Mouse (Mus musculus): Measurements from ENCODE around the gene Ltbp1. TPM values are rescaled to one million over a fixed set of nuclear protein-coding genes. Genes with fewer than 3 reads are reported as not detected.

Ltbp1 gene
- polyA plus RNA-seq, 1 experiment from 2014 or later = 4.2 TPM

DNA sequence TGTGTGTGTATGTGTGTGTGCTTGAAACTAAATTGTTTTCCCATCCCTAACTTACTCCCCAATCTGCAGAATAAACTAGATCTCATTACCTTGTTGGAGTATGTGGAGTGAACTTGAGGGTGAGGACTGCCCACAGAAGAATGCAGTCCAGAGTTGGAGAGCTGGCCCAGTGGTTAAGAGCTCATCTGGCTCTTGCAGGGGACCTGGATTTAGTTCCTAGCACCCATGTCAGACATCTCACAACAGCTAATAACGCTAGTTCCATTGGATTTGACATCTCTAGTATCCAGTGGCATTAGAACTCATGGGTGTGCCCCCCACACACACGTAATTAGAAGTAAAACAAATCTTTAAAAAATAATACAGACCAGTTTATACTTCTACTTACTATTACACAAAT, 428.8 kb downstream of the Ltbp1 start:
- no peak overlapping the region for H3K4me2 ChIP-seq (ENCODE audit: low read depth, low read length, severe bottlenecking)
- no peaks in the 10 kb centered on the region for H3K9me3 ChIP-seq (ENCODE audit: control insufficient read depth, low read length)
- H3K9ac ChIP-seq (ENCODE audit: low read length) = no peak overlapping the region
- no peaks in the 10 kb centered on the region for H3K27me3 ChIP-seq (ENCODE audit: control insufficient read depth, insufficient read depth, low read length)
- no peaks in the 10 kb centered on the region for H3K4me1 ChIP-seq (replicated peaks; ENCODE audit: control insufficient read depth, insufficient read depth, low read length)
- no peak overlapping the region for H3K27ac ChIP-seq (ENCODE audit: low read depth, low read length)
- no peaks in the 10 kb centered on the region for H3K36me3 ChIP-seq (ENCODE audit: control insufficient read depth, insufficient read depth, low read length)
- 88% methylated on average over 2 of the region's 2 CpGs for WGBS
- ATAC-seq (replicated peaks; ENCODE audit: low FRiP score) (no peak), DNase-seq (ENCODE audit: low spot score) (no peak)
- H3K4me3 ChIP-seq (ENCODE audit: low read depth, low read length) = no peak overlapping the region

DNA sequence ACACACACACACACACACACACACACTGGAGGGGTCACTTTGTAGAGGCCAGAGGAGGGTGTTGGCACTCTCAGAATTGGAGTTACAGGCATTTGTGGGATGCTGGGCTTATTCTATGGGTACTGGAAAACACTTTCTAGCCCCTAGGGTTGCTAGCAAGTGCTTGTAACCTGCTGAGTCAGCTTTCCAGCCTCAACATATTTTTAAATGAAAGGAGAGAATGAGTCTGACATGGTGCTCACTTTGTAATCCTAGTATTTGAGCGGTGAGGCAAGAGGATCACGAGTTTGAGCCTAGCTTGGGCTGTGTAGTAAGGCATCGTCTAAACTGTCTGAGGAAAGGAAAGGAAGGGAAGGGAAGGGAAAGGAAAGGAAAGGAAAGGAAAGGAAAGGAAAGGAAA, 429.5 kb downstream of the Ltbp1 start:
- Histone ChIP-seq H3K27ac (ENCODE audit: low read depth, low read length) (no peak overlapping the region), H3K4me3 (ENCODE audit: low read depth, low read length) (no peak overlapping the region), H3K27me3 (ENCODE audit: control insufficient read depth, insufficient read depth, low read length) (no peaks in the 10 kb centered on the region), H3K4me2 (ENCODE audit: low read depth, low read length, severe bottlenecking) (no peak overlapping the region), H3K9ac (ENCODE audit: low read length) (no peak overlapping the region), H3K9me3 (ENCODE audit: control insufficient read depth, low read length) (no peaks in the 10 kb centered on the region), H3K4me1 (replicated peaks; ENCODE audit: control insufficient read depth, insufficient read depth, low read length) (no peaks in the 10 kb centered on the region), H3K36me3 (ENCODE audit: control insufficient read depth, insufficient read depth, low read length) (no peaks in the 10 kb centered on the region)
- WGBS = 81% methylated on average over 3 of the region's 3 CpGs
- ATAC-seq (replicated peaks; ENCODE audit: low FRiP score) (no peak), DNase-seq (ENCODE audit: low spot score) (no peak)

DNA sequence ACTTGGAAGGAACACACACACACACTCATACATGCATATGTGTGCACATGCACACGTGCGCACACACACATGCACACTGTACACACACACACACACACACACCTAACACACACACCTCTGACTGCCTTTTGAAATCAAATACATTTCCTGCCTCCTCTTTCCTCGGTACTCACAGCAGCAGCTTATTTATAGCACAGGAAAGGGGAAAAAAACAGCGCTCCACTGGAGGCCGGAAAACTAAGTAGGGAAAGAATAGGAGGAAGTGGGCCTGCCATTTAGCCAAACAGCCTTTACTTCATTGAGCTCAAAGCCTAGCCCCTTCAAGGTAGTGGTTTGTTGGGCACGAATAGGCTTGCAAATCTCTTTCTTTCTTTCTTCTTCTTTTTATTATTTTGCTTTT, 430.2 kb downstream of the Ltbp1 start, which contains the start of gene Rasgrp3:
TSS of gene Rasgrp3 (plus strand) at position 298 of the 400 bp plus-strand sequence.
- Histone ChIP-seq H3K4me2 (ENCODE audit: low read depth, low read length, severe bottlenecking) (no peak within 1 kb of the TSS), H3K9ac (ENCODE audit: low read length) (no peak within 1 kb of the TSS), H3K27ac (ENCODE audit: low read depth, low read length) (no peak within 1 kb of the TSS), H3K36me3 (ENCODE audit: control insufficient read depth, insufficient read depth, low read length) (no peaks in the 10 kb centered on the region), H3K4me3 (ENCODE audit: low read depth, low read length) (no peak within 1 kb of the TSS), H3K27me3 (ENCODE audit: control insufficient read depth, insufficient read depth, low read length) (no peaks in the 10 kb centered on the region), H3K4me1 (replicated peaks; ENCODE audit: control insufficient read depth, insufficient read depth, low read length) (no peaks in the 10 kb centered on the region), H3K9me3 (ENCODE audit: control insufficient read depth, low read length) (no peaks in the 10 kb centered on the region)
- 70% methylated on average over 6 of the region's 6 CpGs for WGBS
- ATAC-seq (replicated peaks; ENCODE audit: low FRiP score) = no peak
- DNase-seq (ENCODE audit: low spot score) = no peak

DNA sequence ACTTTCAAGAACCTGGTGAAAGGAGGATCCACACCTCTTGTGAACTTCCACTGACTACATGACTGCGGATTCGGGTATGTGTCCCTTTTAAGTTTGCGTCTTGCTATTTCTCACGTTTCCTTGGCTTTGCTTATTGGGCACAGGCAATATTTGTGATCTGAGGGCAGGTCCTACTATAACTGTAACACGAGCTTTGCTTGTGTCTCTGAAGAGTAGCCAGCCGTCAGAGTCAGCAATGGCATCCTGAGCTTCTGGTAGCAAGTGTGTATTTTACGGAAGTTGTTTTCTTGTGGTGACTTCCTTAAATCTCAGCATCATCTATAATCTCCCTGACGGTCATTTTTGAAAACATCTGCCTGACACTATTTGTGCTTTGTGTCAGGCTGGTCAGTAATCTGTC, 430.7 kb downstream of the Ltbp1 start:
- H3K9me3 ChIP-seq (ENCODE audit: control insufficient read depth, low read length) = no peaks in the 10 kb centered on the region
- no peaks in the 10 kb centered on the region for H3K27me3 ChIP-seq (ENCODE audit: control insufficient read depth, insufficient read depth, low read length)
- H3K4me1 ChIP-seq (replicated peaks; ENCODE audit: control insufficient read depth, insufficient read depth, low read length) = no peaks in the 10 kb centered on the region
- ATAC-seq (replicated peaks; ENCODE audit: low FRiP score) = no peak
- H3K36me3 ChIP-seq (ENCODE audit: control insufficient read depth, insufficient read depth, low read length) = no peaks in the 10 kb centered on the region
- no peak overlapping the region for H3K4me3 ChIP-seq (ENCODE audit: low read depth, low read length)
- H3K9ac ChIP-seq (ENCODE audit: low read length) = no peak overlapping the region
- 81% methylated on average over 8 of the region's 8 CpGs for WGBS
- H3K27ac ChIP-seq (ENCODE audit: low read depth, low read length) = no peak overlapping the region
- no peak overlapping the region for H3K4me2 ChIP-seq (ENCODE audit: low read depth, low read length, severe bottlenecking)
- no peak for DNase-seq (ENCODE audit: low spot score)

DNA sequence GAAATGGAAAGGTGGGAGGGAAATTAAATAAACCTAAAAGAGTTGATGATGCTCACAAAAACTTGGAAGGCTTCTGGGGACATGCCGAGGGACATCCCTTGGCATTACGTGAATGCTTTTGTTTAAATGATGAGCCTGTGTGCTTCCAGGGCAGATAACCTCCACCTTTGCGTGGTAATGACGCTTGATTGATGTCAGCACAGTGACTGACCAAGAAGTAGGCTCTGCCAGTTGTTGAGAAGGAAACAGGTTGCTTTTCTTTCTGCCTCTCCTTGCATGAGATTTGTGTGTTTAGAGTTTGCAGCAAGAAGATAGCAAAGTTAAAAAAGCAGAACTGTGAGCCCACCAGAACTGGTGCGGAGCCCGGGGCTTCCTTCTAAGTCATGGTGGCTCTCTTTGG, 431.5 kb downstream of the Ltbp1 start:
- 89% methylated on average over 6 of the region's 6 CpGs for WGBS
- no peak overlapping the region for H3K4me2 ChIP-seq (ENCODE audit: low read depth, low read length, severe bottlenecking)
- DNase-seq (ENCODE audit: low spot score) (no peak), ATAC-seq (replicated peaks; ENCODE audit: low FRiP score) (no peak)
- no peaks in the 10 kb centered on the region for H3K4me1 ChIP-seq (replicated peaks; ENCODE audit: control insufficient read depth, insufficient read depth, low read length)
- no peak overlapping the region for H3K4me3 ChIP-seq (ENCODE audit: low read depth, low read length)
- no peak overlapping the region for H3K27ac ChIP-seq (ENCODE audit: low read depth, low read length)
- no peaks in the 10 kb centered on the region for H3K36me3 ChIP-seq (ENCODE audit: control insufficient read depth, insufficient read depth, low read length)
- no peak overlapping the region for H3K9ac ChIP-seq (ENCODE audit: low read length)
- no peaks in the 10 kb centered on the region for H3K27me3 ChIP-seq (ENCODE audit: control insufficient read depth, insufficient read depth, low read length)
- H3K9me3 ChIP-seq (ENCODE audit: control insufficient read depth, low read length) = no peaks in the 10 kb centered on the region

DNA sequence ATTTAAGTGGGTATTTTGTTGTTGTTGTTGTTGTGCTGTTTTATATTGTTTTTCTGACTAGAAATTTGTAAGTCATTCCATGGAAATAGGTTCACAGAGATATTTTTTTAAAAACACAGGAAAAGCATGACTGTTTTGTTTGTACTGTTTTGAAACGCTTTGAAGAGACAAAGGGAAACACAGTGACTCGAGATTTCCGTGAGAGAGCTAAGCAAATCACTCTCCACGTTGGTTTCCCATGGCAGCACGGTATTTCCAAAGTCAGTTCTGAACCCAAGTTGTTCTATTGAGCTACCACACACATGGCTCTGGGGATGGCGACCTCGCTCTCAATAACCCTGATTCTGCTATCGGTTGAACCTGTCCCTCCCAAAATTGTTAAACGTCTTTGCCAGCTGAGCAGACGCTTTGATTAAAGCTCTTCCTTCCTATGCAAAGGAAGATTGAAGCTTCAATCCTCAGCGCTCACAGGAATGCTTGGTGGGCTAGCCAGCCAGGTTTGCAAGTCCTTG, 431.9 kb downstream of the Ltbp1 start:
- ATAC-seq (replicated peaks; ENCODE audit: low FRiP score) (no peak), DNase-seq (ENCODE audit: low spot score) (no peak)
- H3K27ac ChIP-seq (ENCODE audit: low read depth, low read length) = no peak overlapping the region
- no peaks in the 10 kb centered on the region for H3K9me3 ChIP-seq (ENCODE audit: control insufficient read depth, low read length)
- H3K4me3 ChIP-seq (ENCODE audit: low read depth, low read length) = no peak overlapping the region
- WGBS = 79% methylated on average over 11 of the region's 11 CpGs
- H3K27me3 ChIP-seq (ENCODE audit: control insufficient read depth, insufficient read depth, low read length) = no peaks in the 10 kb centered on the region
- H3K9ac ChIP-seq (ENCODE audit: low read length) = no peak overlapping the region
- no peaks in the 10 kb centered on the region for H3K36me3 ChIP-seq (ENCODE audit: control insufficient read depth, insufficient read depth, low read length)
- H3K4me1 ChIP-seq (replicated peaks; ENCODE audit: control insufficient read depth, insufficient read depth, low read length) = no peaks in the 10 kb centered on the region
- no peak overlapping the region for H3K4me2 ChIP-seq (ENCODE audit: low read depth, low read length, severe bottlenecking)

DNA sequence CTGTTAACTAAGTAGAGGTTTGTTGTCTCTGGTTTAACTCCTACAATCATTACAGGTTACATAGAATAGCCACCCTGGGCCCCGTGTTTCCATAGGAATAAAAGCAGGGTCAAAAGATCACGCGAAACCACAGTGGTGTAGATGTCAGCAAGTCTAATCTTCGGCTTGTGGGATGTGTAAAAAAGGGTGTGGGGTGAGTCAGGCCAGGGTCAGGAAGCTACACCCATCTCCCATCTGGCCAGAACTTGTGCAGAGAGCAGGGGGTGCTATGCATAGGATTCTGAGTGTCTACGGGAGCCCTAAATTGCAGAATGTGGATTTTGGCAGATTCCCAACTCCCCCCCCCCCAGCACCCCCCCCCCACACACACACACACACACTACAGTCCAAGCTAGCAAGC, 432.8 kb downstream of the Ltbp1 start:
- Histone ChIP-seq H3K36me3 (ENCODE audit: control insufficient read depth, insufficient read depth, low read length) (no peaks in the 10 kb centered on the region), H3K4me2 (ENCODE audit: low read depth, low read length, severe bottlenecking) (no peak overlapping the region), H3K4me1 (replicated peaks; ENCODE audit: control insufficient read depth, insufficient read depth, low read length) (no peaks in the 10 kb centered on the region), H3K27me3 (ENCODE audit: control insufficient read depth, insufficient read depth, low read length) (no peaks in the 10 kb centered on the region), H3K4me3 (ENCODE audit: low read depth, low read length) (no peak overlapping the region), H3K9ac (ENCODE audit: low read length) (no peak overlapping the region), H3K9me3 (ENCODE audit: control insufficient read depth, low read length) (no peaks in the 10 kb centered on the region), H3K27ac (ENCODE audit: low read depth, low read length) (no peak overlapping the region)
- ATAC-seq (replicated peaks; ENCODE audit: low FRiP score) (no peak), DNase-seq (ENCODE audit: low spot score) (no peak)
- 73% methylated on average over 5 of the region's 5 CpGs for WGBS

DNA sequence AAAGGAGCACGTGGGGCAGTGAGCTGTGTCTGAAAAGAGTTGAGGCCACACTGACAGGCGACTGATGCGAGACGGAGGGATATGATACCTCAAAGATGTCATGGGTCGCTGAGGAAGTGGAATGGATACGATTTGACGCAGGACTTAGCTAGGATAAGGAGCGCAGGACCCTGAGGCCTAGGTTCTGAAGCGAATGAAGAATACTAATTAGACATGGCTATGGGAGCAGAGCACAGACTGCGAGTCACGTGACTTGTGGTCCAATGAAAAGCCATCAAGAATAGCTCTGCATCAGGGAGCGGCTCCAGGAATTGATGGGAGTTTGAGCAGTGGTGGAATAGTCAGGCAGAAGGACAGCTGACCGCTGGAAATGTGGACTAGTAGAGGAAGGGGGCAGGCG, 433.7 kb downstream of the Ltbp1 start:
- ATAC-seq (replicated peaks; ENCODE audit: low FRiP score) (peak; percentile 57), DNase-seq (ENCODE audit: low spot score) (no peak)
- H3K4me1 ChIP-seq (replicated peaks; ENCODE audit: control insufficient read depth, insufficient read depth, low read length) = no peaks in the 10 kb centered on the region
- no peak overlapping the region for H3K4me3 ChIP-seq (ENCODE audit: low read depth, low read length)
- H3K36me3 ChIP-seq (ENCODE audit: control insufficient read depth, insufficient read depth, low read length) = no peaks in the 10 kb centered on the region
- no peak overlapping the region for H3K9ac ChIP-seq (ENCODE audit: low read length)
- H3K27ac ChIP-seq (ENCODE audit: low read depth, low read length) = no peak overlapping the region
- H3K9me3 ChIP-seq (ENCODE audit: control insufficient read depth, low read length) = no peaks in the 10 kb centered on the region
- 83% methylated on average over 14 of the region's 14 CpGs for WGBS
- H3K4me2 ChIP-seq (ENCODE audit: low read depth, low read length, severe bottlenecking) = no peak overlapping the region
- H3K27me3 ChIP-seq (ENCODE audit: control insufficient read depth, insufficient read depth, low read length) = no peaks in the 10 kb centered on the region

DNA sequence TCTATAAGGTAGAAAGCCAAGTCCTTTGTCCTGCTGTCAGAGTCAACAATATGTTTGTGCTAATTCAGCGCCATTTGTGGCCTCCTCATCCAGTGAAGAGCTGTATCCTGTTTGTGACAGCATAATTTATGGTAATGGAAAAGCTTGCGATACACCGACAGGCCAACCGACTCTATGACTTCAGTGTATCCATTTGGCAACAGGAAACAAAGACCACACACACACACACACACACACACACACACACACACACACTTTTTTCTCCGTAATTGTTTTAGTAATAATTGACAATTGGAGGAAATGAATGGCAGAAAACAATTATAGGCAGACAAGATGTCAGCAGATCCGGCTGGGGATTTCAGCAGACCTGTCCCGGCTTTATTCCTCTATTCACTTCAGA, 435.3 kb downstream of the Ltbp1 start:
- 80% methylated on average over 7 of the region's 7 CpGs for WGBS

More for the DNA sequence above, 435.3 kb downstream of the Ltbp1 start:
- DNase-seq (ENCODE audit: low spot score) = no peak
- Histone ChIP-seq H3K4me3 (ENCODE audit: low read depth, low read length) (no peak overlapping the region), H3K9ac (ENCODE audit: low read length) (no peak overlapping the region), H3K4me1 (replicated peaks; ENCODE audit: control insufficient read depth, insufficient read depth, low read length) (no peaks in the 10 kb centered on the region), H3K36me3 (ENCODE audit: control insufficient read depth, insufficient read depth, low read length) (no peaks in the 10 kb centered on the region), H3K4me2 (ENCODE audit: low read depth, low read length, severe bottlenecking) (no peak overlapping the region), H3K27ac (ENCODE audit: low read depth, low read length) (no peak overlapping the region), H3K9me3 (ENCODE audit: control insufficient read depth, low read length) (no peaks in the 10 kb centered on the region), H3K27me3 (ENCODE audit: control insufficient read depth, insufficient read depth, low read length) (no peaks in the 10 kb centered on the region)
- no peak for ATAC-seq (replicated peaks; ENCODE audit: low FRiP score)

Data from forebrain, embryonic 11.5 days (tissue).